Mouse (Mus musculus): ENCODE results near the gene Neurl1a. TPM values are rescaled to one million over a fixed set of nuclear protein-coding genes. Genes with fewer than 3 reads are reported as not detected.
"Not testable (repeated sequence)": the region's sequence is repeated elsewhere in the genome, so short reads cannot be mapped to it uniquely, and the experiment has no call there.

Neurl1a gene
- polyA plus RNA-seq (2016; fragmentation: Nextera tagmentation; extraction: Ambion mirVana) = 4.0 and 4.6 TPM in 2 replicates

- ATAC-seq (ENCODE audit: low FRiP score) = peak; percentile 77
- peak within 1 kb of the TSS; percentile 53 for H3K9ac ChIP-seq
- H3K4me2 ChIP-seq = peak within 1 kb of the TSS; percentile 99
- H3K9me3 ChIP-seq = peaks cover 5% of the 10 kb centered on the region; the same call in 1 of the 2 replicates
- no peaks in the 10 kb centered on the region for H3K36me3 ChIP-seq (replicated peaks)
- WGBS = under 1% methylated on average over 80 of the region's 98 CpGs
- peak within 1 kb of the TSS; percentile 70 for H3K4me3 ChIP-seq (replicated peaks)
- 0 out of 2 replicates have a peak within 1 kb of the TSS, but pooled peaks have one; percentile 38 for H3K27ac ChIP-seq
- H3K27me3 ChIP-seq = peaks cover 73% of the 10 kb centered on the region
- H3K4me1 ChIP-seq = peaks cover 15% of the 10 kb centered on the region
Observed at GRCm38 (mm10) chr19:47178431-47179271, at the start of gene Neurl1a. Gene Neurl1a, plus strand, starts transcription at chr19:47178820.

- WGBS = 96% methylated on average over 11 of the region's 11 CpGs
- no peak overlapping the region for H3K4me3 ChIP-seq (replicated peaks)
- H3K36me3 ChIP-seq (replicated peaks) = peaks cover 92% of the 10 kb centered on the region
Observed at GRCm38 (mm10) chr19:47128835-47129234, 49.8 kb upstream of the Neurl1a start.

GRCm38 (mm10) chr19:47130551-47131125 is 48.0 kb upstream of the Neurl1a start:
- H3K9ac ChIP-seq = no peak overlapping the region
- H3K27ac ChIP-seq = no peak overlapping the region
- H3K27me3 ChIP-seq = no peaks in the 10 kb centered on the region
- H3K4me2 ChIP-seq = no peak overlapping the region
- H3K4me1 ChIP-seq = no peaks in the 10 kb centered on the region
- 97% methylated on average over 15 of the region's 15 CpGs for WGBS
- no peak for ATAC-seq (ENCODE audit: low FRiP score)
- H3K4me3 ChIP-seq (replicated peaks) = no peak overlapping the region
- peaks cover 76% of the 10 kb centered on the region for H3K36me3 ChIP-seq (replicated peaks)
- H3K9me3 ChIP-seq = no peaks in the 10 kb centered on the region

More at GRCm38 (mm10) chr19:47128835-47129234, 49.8 kb upstream of the Neurl1a start:
- H3K27ac ChIP-seq = no peak overlapping the region
- H3K27me3 ChIP-seq = no peaks in the 10 kb centered on the region
- no peak overlapping the region for H3K4me2 ChIP-seq
- ATAC-seq (ENCODE audit: low FRiP score) = no peak
- H3K9ac ChIP-seq = no peak overlapping the region
- no peaks in the 10 kb centered on the region for H3K9me3 ChIP-seq
- no peaks in the 10 kb centered on the region for H3K4me1 ChIP-seq

- Histone ChIP-seq H3K4me2 (no peak overlapping the region), H3K4me3 (replicated peaks) (no peak overlapping the region), H3K36me3 (replicated peaks) (peaks cover 51% of the 10 kb centered on the region), H3K9ac (no peak overlapping the region), H3K27ac (no peak overlapping the region), H3K9me3 (no peaks in the 10 kb centered on the region), H3K27me3 (no peaks in the 10 kb centered on the region; the same call in 1 of the 2 replicates), H3K4me1 (peaks cover 15% of the 10 kb centered on the region)
- ATAC-seq (ENCODE audit: low FRiP score) = no peak
- WGBS = 88% methylated on average over 7 of the region's 7 CpGs
Observed at GRCm38 (mm10) chr19:47133161-47133560, 45.5 kb upstream of the Neurl1a start.

GRCm38 (mm10) chr19:47135568-47135967 is 43.1 kb upstream of the Neurl1a start:
- Histone ChIP-seq H3K4me1 (peaks cover 17% of the 10 kb centered on the region), H3K4me2 (no peak overlapping the region), H3K36me3 (replicated peaks) (peaks cover 27% of the 10 kb centered on the region), H3K4me3 (replicated peaks) (no peak overlapping the region), H3K9ac (peak overlapping the region; percentile 13; the same call in 1 of the 2 replicates), H3K27me3 (peaks cover 11% of the 10 kb centered on the region; the same call in 1 of the 2 replicates), H3K9me3 (no peaks in the 10 kb centered on the region), H3K27ac (no peak overlapping the region)
- ATAC-seq (ENCODE audit: low FRiP score) = no peak
- 90% methylated on average over 17 of the region's 17 CpGs for WGBS

GRCm38 (mm10) chr19:47136170-47136569 is 42.5 kb upstream of the Neurl1a start:
- H3K9me3 ChIP-seq = no peaks in the 10 kb centered on the region
- no peak overlapping the region for H3K27ac ChIP-seq
- peaks cover 21% of the 10 kb centered on the region for H3K36me3 ChIP-seq (replicated peaks)
- H3K4me3 ChIP-seq (replicated peaks) = no peak overlapping the region
- peaks cover 11% of the 10 kb centered on the region; the same call in 1 of the 2 replicates for H3K27me3 ChIP-seq
- H3K9ac ChIP-seq = no peak overlapping the region
- no peak for ATAC-seq (ENCODE audit: low FRiP score)
- peaks cover 17% of the 10 kb centered on the region for H3K4me1 ChIP-seq
- no peak overlapping the region for H3K4me2 ChIP-seq
- 90% methylated on average over 5 of the region's 5 CpGs for WGBS

GRCm38 (mm10) chr19:47137051-47137581 is 41.5 kb upstream of the Neurl1a start:
- Histone ChIP-seq H3K27ac (no peak overlapping the region), H3K4me1 (peaks cover 17% of the 10 kb centered on the region), H3K27me3 (peaks cover 11% of the 10 kb centered on the region; the same call in 1 of the 2 replicates), H3K4me3 (replicated peaks) (no peak overlapping the region), H3K9ac (no peak overlapping the region), H3K9me3 (no peaks in the 10 kb centered on the region), H3K4me2 (peak overlapping the region; percentile 48), H3K36me3 (replicated peaks) (peaks cover 11% of the 10 kb centered on the region)
- no peak for ATAC-seq (ENCODE audit: low FRiP score)
- WGBS = 52% methylated on average over 6 of the region's 6 CpGs

GRCm38 (mm10) chr19:47137771-47138421 is 40.7 kb upstream of the Neurl1a start, which contains the start of gene Calhm2:
Gene Calhm2, minus strand, starts transcription at chr19:47138294.
- 13% methylated on average over 28 of the region's 28 CpGs for WGBS
- Histone ChIP-seq H3K27ac (0 out of 2 replicates have a peak within 1 kb of the TSS, but pooled peaks have one; percentile 25), H3K4me3 (replicated peaks) (peak within 1 kb of the TSS; percentile 27), H3K9me3 (no peaks in the 10 kb centered on the region), H3K4me2 (peak within 1 kb of the TSS; percentile 48), H3K27me3 (peaks cover 11% of the 10 kb centered on the region; the same call in 1 of the 2 replicates), H3K36me3 (replicated peaks) (peaks cover 4% of the 10 kb centered on the region; the same call in 1 of the 2 replicates), H3K9ac (peak within 1 kb of the TSS; percentile 22; the same call in 1 of the 2 replicates), H3K4me1 (peaks cover 17% of the 10 kb centered on the region)
- no peak for ATAC-seq (ENCODE audit: low FRiP score)

GRCm38 (mm10) chr19:47139611-47140010 is 39.0 kb upstream of the Neurl1a start:
- H3K4me3 ChIP-seq (replicated peaks); H3K9me3 ChIP-seq; H3K36me3 ChIP-seq (replicated peaks); H3K4me2 ChIP-seq; ATAC-seq (ENCODE audit: low FRiP score); H3K27ac ChIP-seq; H3K9ac ChIP-seq: not testable (repeated sequence)
- 39% methylated on average over 7 of the region's 7 CpGs for WGBS
- Histone ChIP-seq H3K4me1 (peaks cover 17% of the 10 kb centered on the region), H3K27me3 (peaks cover 11% of the 10 kb centered on the region; the same call in 1 of the 2 replicates)

- Histone ChIP-seq H3K27me3 (peaks cover 11% of the 10 kb centered on the region; the same call in 1 of the 2 replicates), H3K4me2 (no peak overlapping the region), H3K27ac (no peak overlapping the region), H3K4me1 (peaks cover 10% of the 10 kb centered on the region), H3K9ac (no peak overlapping the region), H3K9me3 (no peaks in the 10 kb centered on the region), H3K4me3 (replicated peaks) (no peak overlapping the region), H3K36me3 (replicated peaks) (no peaks in the 10 kb centered on the region)
- 84% methylated on average over 6 of the region's 6 CpGs for WGBS
- no peak for ATAC-seq (ENCODE audit: low FRiP score)
Observed at GRCm38 (mm10) chr19:47142438-47142837, 36.2 kb upstream of the Neurl1a start.

- Histone ChIP-seq H3K27me3 (peaks cover 4% of the 10 kb centered on the region; the same call in 1 of the 2 replicates), H3K27ac (no peak within 1 kb of the TSS), H3K4me3 (replicated peaks) (no peak within 1 kb of the TSS), H3K36me3 (replicated peaks) (no peaks in the 10 kb centered on the region), H3K9ac (no peak within 1 kb of the TSS), H3K4me2 (no peak within 1 kb of the TSS), H3K9me3 (no peaks in the 10 kb centered on the region), H3K4me1 (no peaks in the 10 kb centered on the region)
- WGBS = 95% methylated on average over 6 of the region's 6 CpGs
- ATAC-seq (ENCODE audit: low FRiP score) = no peak
Observed at GRCm38 (mm10) chr19:47144154-47144553, 34.5 kb upstream of the Neurl1a start, which contains the start of gene Calhm1. Gene Calhm1, minus strand, starts transcription at chr19:47144254.
